Mouse (Mus musculus): ENCODE data around the gene Olfr575. TPM values are rescaled to one million over a fixed set of nuclear protein-coding genes. Genes with fewer than 3 reads are reported as not detected.
A peak's percentile ranks its signal among the peaks of the same experiment; 100 is the strongest.

Gene Olfr575
- polyA plus RNA-seq, 1 experiment from 2014 or later, result not detected

- no peaks in the 10 kb centered on the region for H3K36me3 ChIP-seq
- H3K27ac ChIP-seq, result no peak within 1 kb of the TSS
- no peaks in the 10 kb centered on the region for H3K4me1 ChIP-seq (replicated peaks)
- no peaks in the 10 kb centered on the region for H3K27me3 ChIP-seq
- ATAC-seq, result peak; percentile 60; the same call in 1 of the 2 replicates
- H3K9ac ChIP-seq (replicated peaks), result no peak within 1 kb of the TSS
- H3K9me3 ChIP-seq, result no peaks in the 10 kb centered on the region
- H3K4me2 ChIP-seq (replicated peaks), result no peak within 1 kb of the TSS
- WGBS, result 62% methylated on average over 4 of the region's 4 CpGs
- H3K4me3 ChIP-seq (replicated peaks), result no peak within 1 kb of the TSS
Observed at GRCm38 (mm10) chr7:102917032-102917875, 41.3 kb downstream of the Olfr575 start, which contains the start of gene Olfr571. Gene Olfr571, minus strand, starts transcription at chr7:102917536.

- WGBS, result 78% methylated on average over 5 of the region's 5 CpGs
- no peak overlapping the region for H3K4me2 ChIP-seq (replicated peaks)
- H3K27ac ChIP-seq, result no peak overlapping the region
- no peaks in the 10 kb centered on the region for H3K4me1 ChIP-seq (replicated peaks)
- H3K36me3 ChIP-seq, result no peaks in the 10 kb centered on the region
- no peak for ATAC-seq
- no peaks in the 10 kb centered on the region for H3K9me3 ChIP-seq
- H3K9ac ChIP-seq (replicated peaks), result no peak overlapping the region
- H3K27me3 ChIP-seq, result no peaks in the 10 kb centered on the region
- no peak overlapping the region for H3K4me3 ChIP-seq (replicated peaks)
Observed at GRCm38 (mm10) chr7:102916405-102916804, 42.2 kb downstream of the Olfr575 start.

GRCm38 (mm10) chr7:102915261-102915660 is 43.3 kb downstream of the Olfr575 start:
- H3K4me1 ChIP-seq (replicated peaks), result no peaks in the 10 kb centered on the region
- H3K4me3 ChIP-seq (replicated peaks), result no peak overlapping the region
- no peaks in the 10 kb centered on the region for H3K27me3 ChIP-seq
- 56% methylated on average over 1 of the region's 1 CpGs for WGBS
- no peak for ATAC-seq
- no peaks in the 10 kb centered on the region for H3K9me3 ChIP-seq
- no peak overlapping the region for H3K4me2 ChIP-seq (replicated peaks)
- H3K27ac ChIP-seq, result no peak overlapping the region
- no peaks in the 10 kb centered on the region for H3K36me3 ChIP-seq
- H3K9ac ChIP-seq (replicated peaks), result no peak overlapping the region

Other genes starting within 250 kb of the Olfr575 start
- not detected in 2 replicates for gene Olfr33, start 239.7 kb downstream of the Olfr575 start, polyA plus RNA-seq (2015; fragmentation: Nextera tagmentation; extraction: Ambion mirVana)
- not detected in 2 replicates for gene Olfr559, start 231.3 kb downstream of the Olfr575 start, polyA plus RNA-seq (2015; fragmentation: Nextera tagmentation; extraction: Ambion mirVana)
- not detected in 2 replicates for gene Olfr560, start 199.4 kb downstream of the Olfr575 start, polyA plus RNA-seq (2015; fragmentation: Nextera tagmentation; extraction: Ambion mirVana)
- gene Olfr78, start 199.3 kb downstream of the Olfr575 start, polyA plus RNA-seq (2015; fragmentation: Nextera tagmentation; extraction: Ambion mirVana), result not detected in 2 replicates
- not detected in 2 replicates for gene Olfr561, start 187.6 kb downstream of the Olfr575 start, polyA plus RNA-seq (2015; fragmentation: Nextera tagmentation; extraction: Ambion mirVana)
- not detected in 2 replicates for gene Olfr564, start 155.3 kb downstream of the Olfr575 start, polyA plus RNA-seq (2015; fragmentation: Nextera tagmentation; extraction: Ambion mirVana)
- gene Olfr566, start 100.0 kb downstream of the Olfr575 start, polyA plus RNA-seq (2015; fragmentation: Nextera tagmentation; extraction: Ambion mirVana), result not detected in 2 replicates
- gene Olfr568, start 81.7 kb downstream of the Olfr575 start, polyA plus RNA-seq (2015; fragmentation: Nextera tagmentation; extraction: Ambion mirVana), result not detected in 2 replicates
- gene Olfr569, start 67.9 kb downstream of the Olfr575 start, polyA plus RNA-seq (2015; fragmentation: Nextera tagmentation; extraction: Ambion mirVana), result not detected in 2 replicates
- not detected in 2 replicates for gene Olfr570, start 64.2 kb downstream of the Olfr575 start, polyA plus RNA-seq (2015; fragmentation: Nextera tagmentation; extraction: Ambion mirVana)
- gene Olfr571, start 41.2 kb downstream of the Olfr575 start, polyA plus RNA-seq (2015; fragmentation: Nextera tagmentation; extraction: Ambion mirVana), result not detected in 2 replicates
- gene Olfr572, start 34.4 kb downstream of the Olfr575 start, polyA plus RNA-seq (2015; fragmentation: Nextera tagmentation; extraction: Ambion mirVana), result not detected in 2 replicates
- gene Olfr573-ps1, start 16.2 kb downstream of the Olfr575 start, polyA plus RNA-seq (2015; fragmentation: Nextera tagmentation; extraction: Ambion mirVana), result not detected in 2 replicates
- not detected in 2 replicates for gene Olfr574, start 10.3 kb downstream of the Olfr575 start, polyA plus RNA-seq (2015; fragmentation: Nextera tagmentation; extraction: Ambion mirVana)
- gene Olfr576, start 3.9 kb upstream of the Olfr575 start, polyA plus RNA-seq (2015; fragmentation: Nextera tagmentation; extraction: Ambion mirVana), result not detected in 2 replicates
- not detected in 2 replicates for gene Olfr577, start 17.2 kb upstream of the Olfr575 start, polyA plus RNA-seq (2015; fragmentation: Nextera tagmentation; extraction: Ambion mirVana)
- not detected in 2 replicates for gene Olfr578, start 30.5 kb upstream of the Olfr575 start, polyA plus RNA-seq (2015; fragmentation: Nextera tagmentation; extraction: Ambion mirVana)
- not detected in 2 replicates for gene Olfr582, start 79.2 kb upstream of the Olfr575 start, polyA plus RNA-seq (2015; fragmentation: Nextera tagmentation; extraction: Ambion mirVana)
- not detected in 2 replicates for gene Olfr583, start 92.5 kb upstream of the Olfr575 start, polyA plus RNA-seq (2015; fragmentation: Nextera tagmentation; extraction: Ambion mirVana)
- not detected in 2 replicates for gene Olfr584, start 123.1 kb upstream of the Olfr575 start, polyA plus RNA-seq (2015; fragmentation: Nextera tagmentation; extraction: Ambion mirVana)
- gene Olfr585, start 138.9 kb upstream of the Olfr575 start, polyA plus RNA-seq (2015; fragmentation: Nextera tagmentation; extraction: Ambion mirVana), result not detected in 2 replicates
- gene Olfr586, start 166.9 kb upstream of the Olfr575 start, polyA plus RNA-seq (2015; fragmentation: Nextera tagmentation; extraction: Ambion mirVana), result not detected in 2 replicates
- gene Olfr588-ps1, start 182.1 kb upstream of the Olfr575 start, polyA plus RNA-seq (2015; fragmentation: Nextera tagmentation; extraction: Ambion mirVana), result not detected in 2 replicates
- gene Olfr589, start 197.6 kb upstream of the Olfr575 start, polyA plus RNA-seq (2015; fragmentation: Nextera tagmentation; extraction: Ambion mirVana), result not detected in 2 replicates
- gene Olfr591, start 219.6 kb upstream of the Olfr575 start, polyA plus RNA-seq (2015; fragmentation: Nextera tagmentation; extraction: Ambion mirVana), result not detected in 2 replicates
- gene Olfr592, start 226.0 kb upstream of the Olfr575 start, polyA plus RNA-seq (2015; fragmentation: Nextera tagmentation; extraction: Ambion mirVana), result not detected in 2 replicates